Mouse (Mus musculus) midbrain, postnatal 0 days (tissue): ENCODE results near the gene Mgat5. TPM values are rescaled to one million over a fixed set of nuclear protein-coding genes. Genes with fewer than 3 reads are reported as not detected.

Experiments used
- ATAC-seq: fragments of 200-750 bp; cut with Nextera tagmentation; 2 replicates; pipeline ENCODE4 v1.8.0; 2017; ENCODE audit warnings: moderate number of reproducible peaks, mild to moderate bottlenecking, moderate TSS enrichment, moderate library complexity; ENCODE audit not compliant: low FRiP score
- DNase-seq: peaks from one replicate; pipeline ENCODE4 v3.0.0-alpha.2; 2015; ENCODE audit warnings: low spot score
- H3K27ac ChIP-seq: fragments of 300-500 bp; sonication (generic); 2 replicates; pipeline ENCODE4 v1.5.1; 2014; ENCODE audit warnings: low read depth, mild to moderate bottlenecking, low read length, mixed read lengths
- H3K27me3 ChIP-seq: fragments of 300-500 bp; sonication (generic); 2 replicates; pipeline ENCODE4 v1.6.1; 2014; ENCODE audit warnings: low read length, control low read depth, mixed read lengths; ENCODE audit not compliant: insufficient read depth
- H3K36me3 ChIP-seq: fragments of 300-500 bp; sonication (generic); 2 replicates; pipeline ENCODE4 v1.6.1; 2014; ENCODE audit warnings: low read length, control low read depth, mixed read lengths; ENCODE audit not compliant: insufficient read depth
- H3K4me1 ChIP-seq: fragments of 300-500 bp; sonication (generic); 2 replicates; pipeline ENCODE4 v1.6.1; 2014; ENCODE audit warnings: mild to moderate bottlenecking, control low read depth, antibody characterized with exemption, low read length, mixed read lengths; ENCODE audit not compliant: insufficient read depth
- H3K4me2 ChIP-seq: fragments of 300-500 bp; sonication (generic); 2 replicates; pipeline ENCODE4 v1.6.1; 2014; ENCODE audit warnings: low read depth, mild to moderate bottlenecking, low read length, mixed read lengths; ENCODE audit not compliant: poor library complexity, severe bottlenecking
- H3K4me3 ChIP-seq: fragments of 300-500 bp; sonication (generic); 2 replicates; pipeline ENCODE4 v1.5.1; 2014; ENCODE audit warnings: low read depth, mild to moderate bottlenecking, low read length, moderate library complexity
- H3K9ac ChIP-seq: fragments of 300-500 bp; sonication (generic); replicated peaks from 2 replicates; pipeline ENCODE4 v1.6.1; 2014; ENCODE audit warnings: mild to moderate bottlenecking, low read length, moderate library complexity, mixed read lengths; ENCODE audit not compliant: poor library complexity, severe bottlenecking
- H3K9me3 ChIP-seq: fragments of 300-500 bp; sonication (generic); 2 replicates; pipeline ENCODE4 v1.6.1; 2016; ENCODE audit warnings: low read length, control low read depth
- CTCF ChIP-seq: IDR thresholded peaks from 2 replicates; pipeline ENCODE4 v1.5.1; 2016; ENCODE audit warnings: antibody characterized with exemption, mild to moderate bottlenecking
- WGBS: fragments of 180-500 bp; shearing (Covaris S2); extraction: QIAGEN DNeasy Blood & Tissue Kit; methylation state at CpG from one replicate; pipeline ENCODE4 v1.1.7; 2014; 5-methylcytosine and 5-hydroxymethylcytosine counted together
- polyA plus RNA-seq: library from polyadenylated mRNA; unstranded; fragments of >200 nt; fragmentation: Nextera tagmentation; extraction: Ambion mirVana; gene quantifications from 2 replicates; pipeline ENCODE4 v1.2.1, GENCODE M21; 2015
- total RNA-seq: library from RNA; depleted of rRNA; stranded (reverse); fragments of >200 nt; gene quantifications from 2 replicates; pipeline ENCODE4 v1.2.3, GENCODE M21; 2014

The Mgat5 gene
- total and polyA plus RNA-seq, 2 experiments from 2014 or later = 13.0 to 56.5 TPM

GRCm38 (mm10) chr1:127465292-127465691 is 260.5 kb downstream of the Mgat5 start:
- no peak overlapping the region for H3K9ac ChIP-seq
- peaks cover 8% of the 10 kb centered on the region; the same call in 1 of the 2 replicates for H3K36me3 ChIP-seq
- H3K27ac ChIP-seq = 0 out of 2 replicates have a peak overlapping the region, but pooled peaks have one; percentile 26

GRCm38 (mm10) chr1:127467238-127467637 is 262.4 kb downstream of the Mgat5 start:
- no peak for TF ChIP-seq CTCF
- ATAC-seq = no peak
- Histone ChIP-seq H3K4me2 (no peak overlapping the region), H3K4me3 (no peak overlapping the region), H3K36me3 (0 out of 2 replicates have a peak, but pooled peaks cover 7% of the 10 kb centered on the region), H3K4me1 (no peaks in the 10 kb centered on the region), H3K27ac (no peak overlapping the region), H3K9ac (no peak overlapping the region), H3K27me3 (no peaks in the 10 kb centered on the region), H3K9me3 (no peaks in the 10 kb centered on the region)
- 98% methylated on average over 5 of the region's 5 CpGs for WGBS
- no peak for DNase-seq

More at GRCm38 (mm10) chr1:127465292-127465691, 260.5 kb downstream of the Mgat5 start:
- TF ChIP-seq CTCF = no peak
- ATAC-seq (no peak), DNase-seq (no peak)
- Histone ChIP-seq H3K4me3 (no peak overlapping the region), H3K9me3 (no peaks in the 10 kb centered on the region), H3K4me2 (no peak overlapping the region), H3K27me3 (no peaks in the 10 kb centered on the region), H3K4me1 (no peaks in the 10 kb centered on the region)
- 56% methylated on average over 6 of the region's 6 CpGs for WGBS

GRCm38 (mm10) chr1:127470175-127470574 is 265.4 kb downstream of the Mgat5 start:
- TF ChIP-seq CTCF = no peak
- ATAC-seq = no peak
- H3K9me3 ChIP-seq = no peaks in the 10 kb centered on the region
- no peak for DNase-seq
- H3K4me3 ChIP-seq = no peak overlapping the region
- H3K36me3 ChIP-seq = peaks cover 17% of the 10 kb centered on the region; the same call in 1 of the 2 replicates
- WGBS = 91% methylated on average over 4 of the region's 4 CpGs
- no peaks in the 10 kb centered on the region for H3K4me1 ChIP-seq
- H3K27me3 ChIP-seq = no peaks in the 10 kb centered on the region
- H3K27ac ChIP-seq = no peak overlapping the region
- H3K9ac ChIP-seq = no peak overlapping the region
- no peak overlapping the region for H3K4me2 ChIP-seq

GRCm38 (mm10) chr1:127475756-127476155 is 270.9 kb downstream of the Mgat5 start:
- Histone ChIP-seq H3K9me3 (no peaks in the 10 kb centered on the region), H3K36me3 (peaks cover 13% of the 10 kb centered on the region; the same call in 1 of the 2 replicates), H3K27ac (no peak overlapping the region), H3K9ac (no peak overlapping the region), H3K4me3 (no peak overlapping the region), H3K27me3 (no peaks in the 10 kb centered on the region), H3K4me2 (no peak overlapping the region), H3K4me1 (no peaks in the 10 kb centered on the region)
- 89% methylated on average over 5 of the region's 5 CpGs for WGBS
- no peak for ATAC-seq
- DNase-seq = no peak
- no peak for TF ChIP-seq CTCF

- no peak for TF ChIP-seq CTCF
- 0 out of 2 replicates have a peak, but pooled peaks cover 11% of the 10 kb centered on the region for H3K36me3 ChIP-seq
- DNase-seq (no peak), ATAC-seq (no peak)
- no peaks in the 10 kb centered on the region for H3K27me3 ChIP-seq
- 63% methylated on average over 10 of the region's 10 CpGs for WGBS
- H3K9ac ChIP-seq = no peak overlapping the region
- no peak overlapping the region for H3K27ac ChIP-seq
- no peak overlapping the region for H3K4me2 ChIP-seq
- H3K9me3 ChIP-seq = no peaks in the 10 kb centered on the region
- no peaks in the 10 kb centered on the region for H3K4me1 ChIP-seq
- no peak overlapping the region for H3K4me3 ChIP-seq
Observed at GRCm38 (mm10) chr1:127482911-127483310, 278.1 kb downstream of the Mgat5 start.

GRCm38 (mm10) chr1:127484188-127484587 is 279.4 kb downstream of the Mgat5 start:
- H3K4me2 ChIP-seq = no peak overlapping the region
- peak; percentile 35; the same call in 1 of the 2 replicates for ATAC-seq
- H3K27me3 ChIP-seq = no peaks in the 10 kb centered on the region
- WGBS = 93% methylated on average over 8 of the region's 8 CpGs
- peak; percentile 28 for DNase-seq
- H3K9ac ChIP-seq = no peak overlapping the region
- H3K4me1 ChIP-seq = no peaks in the 10 kb centered on the region
- H3K36me3 ChIP-seq = 0 out of 2 replicates have a peak, but pooled peaks cover 11% of the 10 kb centered on the region
- TF ChIP-seq CTCF = peak; percentile 57
- no peak overlapping the region for H3K4me3 ChIP-seq
- H3K27ac ChIP-seq = no peak overlapping the region
- no peaks in the 10 kb centered on the region for H3K9me3 ChIP-seq
